Mouse (Mus musculus): Measurements from ENCODE around the gene Gabrg3.

DNA sequence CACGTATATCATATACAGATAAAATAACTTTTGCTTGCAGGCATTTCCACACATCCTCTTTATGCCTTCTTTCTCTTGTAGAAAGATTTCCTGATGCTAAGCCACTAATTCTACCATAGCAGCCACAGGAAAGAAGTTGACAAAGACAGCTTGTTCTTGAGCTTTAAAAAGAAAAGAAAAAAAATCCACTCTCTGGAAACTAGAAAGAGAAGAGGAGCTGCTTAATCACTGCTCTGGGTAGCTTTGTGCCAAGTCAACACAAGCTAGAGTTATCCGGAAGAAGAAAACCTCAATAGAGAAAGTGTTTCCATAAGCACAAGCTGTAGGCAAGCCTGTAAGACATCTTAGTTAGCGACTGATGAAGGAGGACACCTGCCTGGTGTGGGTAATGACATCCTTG is 321.6 kb downstream of the Gabrg3 start:
- TF ChIP-seq CTCF (IDR thresholded peaks at IDR 0.05; ENCODE audit: low read depth, low read length) (no peak), POLR2A (IDR thresholded peaks at IDR 0.05; ENCODE audit: borderline replicate concordance, low read depth, low read length) (no peak)
